Mouse (Mus musculus) ES-E14 (cell line): ENCODE data around the gene Slc35e2. TPM values are rescaled to one million over a fixed set of nuclear protein-coding genes. Genes with fewer than 3 reads are reported as not detected.

Experiments used
- DNase-seq: peaks from one replicate; pipeline ENCODE4 v3.0.0-alpha.2; 2013; ENCODE audit warnings: low read depth, low spot score
- H3K27ac ChIP-seq: 2 replicates; pipeline ENCODE4 v1.5.1; 2012; ENCODE audit warnings: low read depth, mild to moderate bottlenecking, low read length, moderate library complexity, mixed read lengths; ENCODE audit not compliant: poor library complexity, insufficient read depth, severe bottlenecking
- H3K36me3 ChIP-seq: 2 replicates; pipeline ENCODE4 v1.6.1; 2012; ENCODE audit warnings: mild to moderate bottlenecking, low read length, moderate library complexity, mixed read lengths; ENCODE audit not compliant: control insufficient read depth, poor library complexity, insufficient read depth, severe bottlenecking
- H3K4me1 ChIP-seq, 2 experiments: fragments of 150-350 bp in 1 of 2; sonication (generic) in 1 of 2; 2 replicates each; pipeline ENCODE4 v1.6.1; 2012; ENCODE audit warnings: low read length in 2 of 2, mild to moderate bottlenecking in 1 of 2, mixed read lengths in 1 of 2; ENCODE audit not compliant: control insufficient read depth in 2 of 2, insufficient read depth in 2 of 2, poor library complexity in 1 of 2
- H3K4me3 ChIP-seq, 2 experiments: fragments of 150-350 bp in 1 of 2; sonication (generic) in 1 of 2; 2 replicates each; pipeline ENCODE4 v1.5.1; 2012; ENCODE audit warnings: low read length in 2 of 2, low read depth in 1 of 2, mild to moderate bottlenecking in 1 of 2, mixed read lengths in 1 of 2; ENCODE audit not compliant: insufficient read depth in 1 of 2, poor library complexity in 1 of 2, severe bottlenecking in 1 of 2
- H3K9ac ChIP-seq: 2 replicates; pipeline ENCODE4 v1.6.1; 2012; ENCODE audit warnings: low read depth, mild to moderate bottlenecking, low read length, mixed read lengths; ENCODE audit not compliant: poor library complexity, insufficient read depth, severe bottlenecking
- H3K9me3 ChIP-seq: fragments of 150-350 bp; sonication (generic); 2 replicates; pipeline ENCODE4 v1.6.1; 2012; ENCODE audit warnings: low read depth, mild to moderate bottlenecking, low read length; ENCODE audit not compliant: control insufficient read depth, insufficient read depth
- CHD2 ChIP-seq: IDR thresholded peaks from 2 replicates; pipeline ENCODE4 v1.6.1; 2014; ENCODE audit warnings: mild to moderate bottlenecking, low read depth, low read length, inconsistent platforms
- HCFC1 ChIP-seq: IDR thresholded peaks from 2 replicates; pipeline ENCODE4 v1.6.1; 2012; ENCODE audit warnings: low read length, inconsistent platforms, borderline replicate concordance; ENCODE audit not compliant: insufficient read depth
- MAFK ChIP-seq: IDR thresholded peaks from 2 replicates; pipeline ENCODE4 v1.6.1; 2014; ENCODE audit warnings: mild to moderate bottlenecking, low read depth, low read length, inconsistent platforms; ENCODE audit not compliant: insufficient read depth
- ZC3H11A ChIP-seq: IDR thresholded peaks from 2 replicates; pipeline ENCODE4 v1.6.1; 2012; ENCODE audit warnings: low read depth, mild to moderate bottlenecking, inconsistent platforms, low read length, borderline replicate concordance
- ZNF384 ChIP-seq: IDR thresholded peaks from 2 replicates; pipeline ENCODE4 v1.6.1; 2012; ENCODE audit warnings: low read depth, low read length, inconsistent platforms
- in situ Hi-C, 2 experiments: fragments of 600-800 bp; cut with MboI; formaldehyde crosslinking; loops; one replicate each; pipeline ENCODE4 v1.15.1; 2025; ENCODE audit warnings: low sequenced_read_pairs in 2 of 2, inconsistent platforms in 1 of 2; ENCODE audit not compliant: unreplicated experiment in 2 of 2
- total RNA-seq: library from RNA; depleted of rRNA; stranded (reverse); fragments of 300-350 nt; gene quantifications from 2 replicates; pipeline ENCODE4 v1.2.3, GENCODE M21; 2012

Slc35e2 gene
- total RNA-seq, 1 experiment = 25.5 TPM

DNA sequence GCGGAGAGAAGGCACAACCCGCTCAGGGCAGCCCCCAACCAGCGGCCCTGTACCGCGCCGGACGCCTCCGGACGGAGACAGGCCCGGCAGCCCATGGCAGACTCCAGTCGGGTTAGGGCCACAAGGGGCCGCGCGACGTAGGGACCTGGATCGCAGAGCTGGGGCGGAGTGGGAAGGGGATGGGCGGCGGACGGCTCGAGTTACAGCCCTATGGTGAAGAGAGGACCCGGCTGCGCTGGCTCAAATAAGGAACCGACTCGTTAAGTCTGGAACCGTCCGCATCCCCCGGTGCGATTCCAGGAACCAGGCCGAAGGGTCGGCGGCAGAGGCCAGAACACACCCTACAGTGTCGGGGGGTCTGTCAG is 51.9 kb downstream of the Slc35e2 start, which contains the start of gene Mmp23:
Gene Mmp23 (minus strand): TSS at position 299 of the 365 bp plus-strand sequence.
- Histone ChIP-seq H3K27ac (no peak within 1 kb of the TSS), H3K9ac (peak within 1 kb of the TSS; percentile 75), H3K36me3 (peaks cover 39% of the 10 kb centered on the region), H3K4me1 (peaks cover 3 to 27% of the 10 kb centered on the region in 2 experiments; a peak in 3 of 4 replicates), H3K4me3 (peak within 1 kb of the TSS; percentile 72), H3K9me3 (no peaks in the 10 kb centered on the region)
- in situ Hi-C loops = no loop called here
- no peak for DNase-seq
- no peak for TF ChIP-seq ZNF384
- no peak for TF ChIP-seq CHD2
- no peak for TF ChIP-seq MAFK
- TF ChIP-seq ZC3H11A = no peak
- TF ChIP-seq HCFC1 = no peak

DNA sequence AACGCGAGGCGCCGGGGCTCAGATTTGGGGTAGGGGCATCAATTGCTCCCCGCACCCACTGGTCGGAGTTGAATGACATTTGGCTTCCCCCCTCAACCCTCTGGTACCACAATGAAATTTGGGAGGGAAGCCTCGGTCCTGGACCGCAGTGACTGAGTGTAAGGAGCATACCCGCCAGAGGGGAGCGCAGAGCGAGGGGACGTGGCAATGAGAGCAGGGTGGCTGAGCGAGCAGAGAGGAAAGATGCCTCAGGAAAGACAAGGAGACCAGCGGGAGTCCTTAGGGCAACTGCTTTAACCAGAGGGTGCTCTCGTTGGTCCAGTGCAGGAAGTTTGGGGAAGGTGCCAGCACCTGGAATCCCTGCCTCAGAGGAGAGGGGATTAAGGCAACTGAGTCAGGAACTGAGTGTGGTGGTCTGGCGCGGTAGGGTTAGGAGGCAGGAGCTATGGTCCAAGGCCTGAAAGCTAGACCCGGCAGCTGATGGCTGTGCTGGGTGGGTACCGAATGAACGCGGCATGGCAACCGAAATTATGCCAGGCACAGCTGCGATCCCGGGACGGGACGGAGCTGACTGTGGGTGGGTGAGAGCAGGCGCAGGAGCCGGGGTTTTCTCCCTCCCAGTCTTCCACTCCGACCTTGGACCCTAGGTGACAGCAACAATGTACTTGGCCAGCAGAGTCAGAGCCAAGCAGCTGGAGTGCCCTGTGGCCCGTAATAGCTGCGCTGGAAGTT is 52.4 kb downstream of the Slc35e2 start:
- peaks cover 3 to 27% of the 10 kb centered on the region in 2 experiments; a peak in 3 of 4 replicates for H3K4me1 ChIP-seq
- no peak overlapping the region for H3K27ac ChIP-seq
- H3K9ac ChIP-seq = peak overlapping the region; percentile 75
- H3K4me3 ChIP-seq = peak overlapping the region; percentile 69 to 72
- in situ Hi-C loops = no loop called here
- peaks cover 38% of the 10 kb centered on the region for H3K36me3 ChIP-seq
- no peak for DNase-seq
- TF ChIP-seq HCFC1 = no peak
- TF ChIP-seq ZC3H11A = no peak
- TF ChIP-seq MAFK = no peak
- TF ChIP-seq CHD2 = no peak
- no peak for TF ChIP-seq ZNF384
- H3K9me3 ChIP-seq = no peaks in the 10 kb centered on the region

DNA sequence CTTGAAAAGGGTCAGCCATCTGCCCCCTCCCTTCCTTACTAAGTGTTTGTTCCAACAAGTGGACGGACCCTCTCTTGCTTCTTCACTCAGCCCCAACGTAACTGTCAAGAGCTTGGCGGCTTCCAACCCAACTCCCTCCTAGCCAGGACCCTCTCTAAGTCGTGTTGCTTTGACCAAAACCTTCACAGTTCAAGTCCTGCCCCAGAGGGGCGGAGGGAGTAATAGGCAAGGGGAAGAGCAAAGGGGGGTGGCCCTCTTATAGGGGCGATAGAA is 52.9 kb downstream of the Slc35e2 start:
- H3K9me3 ChIP-seq = no peaks in the 10 kb centered on the region
- no peak for DNase-seq
- H3K9ac ChIP-seq = peak overlapping the region; percentile 75; the same call in 1 of the 2 replicates
- peaks cover 3 to 27% of the 10 kb centered on the region in 2 experiments; a peak in 3 of 4 replicates for H3K4me1 ChIP-seq
- H3K36me3 ChIP-seq = peaks cover 38% of the 10 kb centered on the region
- in situ Hi-C loops = no loop called here
- no peak overlapping the region for H3K27ac ChIP-seq
- TF ChIP-seq MAFK = no peak
- no peak for TF ChIP-seq CHD2
- no peak for TF ChIP-seq ZNF384
- TF ChIP-seq HCFC1 = no peak
- no peak for TF ChIP-seq ZC3H11A
- peak overlapping the region; percentile 72 for H3K4me3 ChIP-seq

DNA sequence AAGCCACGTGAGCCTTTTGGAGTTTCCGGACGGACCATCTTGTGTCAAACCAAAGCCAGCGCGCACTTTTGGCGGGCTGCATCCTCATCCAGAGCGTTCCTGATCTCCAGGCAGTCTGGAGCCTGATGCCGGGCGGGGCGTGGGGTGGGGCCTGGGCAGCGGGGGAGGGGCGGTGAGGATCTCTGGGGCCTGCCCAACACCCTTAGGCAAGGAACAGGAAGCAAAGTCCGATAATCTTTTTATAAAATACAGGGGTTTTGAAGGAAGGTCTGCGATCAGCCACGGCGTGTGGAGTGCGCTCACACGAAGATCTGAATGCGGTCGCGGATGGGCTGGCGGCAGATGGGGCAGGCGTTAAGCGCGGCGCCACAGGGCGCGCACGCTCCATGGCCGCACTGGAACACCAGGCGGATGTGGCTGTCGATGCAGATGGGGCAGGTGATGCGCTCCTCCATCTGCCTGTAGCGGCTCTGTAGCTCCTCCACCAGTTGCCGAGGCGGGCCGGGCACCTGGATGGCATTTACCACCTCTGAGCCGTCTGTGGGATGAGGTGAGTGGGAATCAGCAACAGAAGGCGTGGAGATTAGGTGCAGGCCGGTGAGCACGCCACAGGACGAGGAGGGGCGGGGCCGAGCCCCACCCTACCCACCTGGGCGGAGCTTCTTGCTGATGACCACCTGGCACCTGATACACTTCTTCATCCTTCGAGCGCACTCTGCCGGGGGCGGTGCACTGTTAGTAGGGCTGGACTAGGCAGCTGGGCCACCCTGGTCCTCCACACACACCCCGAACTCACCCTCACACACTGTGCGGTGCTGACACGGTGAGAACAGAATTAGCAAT is 53.5 kb downstream of the Slc35e2 start:
- peak overlapping the region; percentile 72 for H3K4me3 ChIP-seq
- peak; percentile 53 for DNase-seq
- in situ Hi-C loops = no loop called here
- peaks cover 3 to 27% of the 10 kb centered on the region in 2 experiments; a peak in 3 of 4 replicates for H3K4me1 ChIP-seq
- H3K9me3 ChIP-seq = no peaks in the 10 kb centered on the region
- peaks cover 36% of the 10 kb centered on the region for H3K36me3 ChIP-seq
- peak overlapping the region; percentile 70 for H3K27ac ChIP-seq
- TF ChIP-seq CHD2 (no peak), MAFK (no peak), ZNF384 (no peak), HCFC1 (peak; percentile 34; the same call in 1 of the 2 replicates)
- H3K9ac ChIP-seq = peak overlapping the region; percentile 87
